Mouse (Mus musculus) intestine, postnatal 0 days (tissue): ENCODE measurements around the gene Dand5. TPM values are rescaled to one million over a fixed set of nuclear protein-coding genes. Genes with fewer than 3 reads are reported as not detected.

ENCODE experiments used
- ATAC-seq: fragments of 200-750 bp; cut with Nextera tagmentation; 2 replicates; pipeline ENCODE4 v1.8.0; 2017; ENCODE audit warnings: mild to moderate bottlenecking, moderate TSS enrichment, moderate library complexity
- H3K27ac ChIP-seq: fragments of 300-500 bp; sonication (generic); 2 replicates; pipeline ENCODE4 v1.5.1; 2014; ENCODE audit warnings: mild to moderate bottlenecking, low read depth, low read length, moderate library complexity
- H3K27me3 ChIP-seq: fragments of 300-500 bp; sonication (generic); replicated peaks from 2 replicates; pipeline ENCODE4 v1.6.1; 2014; ENCODE audit warnings: low read length, mixed read lengths; ENCODE audit not compliant: control insufficient read depth, insufficient read depth
- H3K36me3 ChIP-seq: fragments of 300-500 bp; sonication (generic); 2 replicates; pipeline ENCODE4 v1.6.1; 2014; ENCODE audit warnings: mild to moderate bottlenecking, moderate library complexity; ENCODE audit not compliant: control insufficient read depth, insufficient read depth
- H3K4me1 ChIP-seq: fragments of 300-500 bp; sonication (generic); replicated peaks from 2 replicates; pipeline ENCODE4 v1.6.1; 2014; ENCODE audit warnings: antibody characterized with exemption, low read length, mixed read lengths; ENCODE audit not compliant: control insufficient read depth, insufficient read depth
- H3K4me2 ChIP-seq: fragments of 300-500 bp; sonication (generic); replicated peaks from 2 replicates; pipeline ENCODE4 v1.6.1; 2014; ENCODE audit warnings: low read depth, mild to moderate bottlenecking, moderate library complexity
- H3K4me3 ChIP-seq: fragments of 300-500 bp; sonication (generic); 2 replicates; pipeline ENCODE4 v1.5.1; 2014; ENCODE audit warnings: low read depth, low read length
- H3K9ac ChIP-seq: fragments of 300-500 bp; sonication (generic); 2 replicates; pipeline ENCODE4 v1.6.1; 2014; ENCODE audit warnings: mild to moderate bottlenecking, low read depth, low read length
- H3K9me3 ChIP-seq: fragments of 300-500 bp; sonication (generic); 2 replicates; pipeline ENCODE4 v1.6.1; 2016; ENCODE audit warnings: mixed run types; ENCODE audit not compliant: control insufficient read depth
- CTCF ChIP-seq: sonication (generic); IDR thresholded peaks from 2 replicates; pipeline ENCODE4 v1.5.1; 2016; ENCODE audit warnings: low read depth, mild to moderate bottlenecking, control low read depth, antibody characterized with exemption, moderate library complexity
- WGBS: fragments of 180-500 bp; shearing (Covaris S2); extraction: QIAGEN DNeasy Blood & Tissue Kit; methylation state at CpG from one replicate; pipeline ENCODE4 v1.1.7; 2014; 5-methylcytosine and 5-hydroxymethylcytosine counted together
- polyA plus RNA-seq: library from polyadenylated mRNA; unstranded; fragments of >200 nt; fragmentation: Nextera tagmentation; extraction: Ambion mirVana; gene quantifications from 2 replicates; pipeline ENCODE4 v1.2.1, GENCODE M21; 2015

Dand5 gene
- polyA plus RNA-seq, 1 experiment from 2014 or later = 2.2 TPM

- Histone ChIP-seq H3K4me1 (no peaks in the 10 kb centered on the region), H3K4me2 (no peak overlapping the region), H3K9ac (no peak overlapping the region), H3K4me3 (no peak overlapping the region), H3K9me3 (0 out of 2 replicates have a peak, but pooled peaks cover 5% of the 10 kb centered on the region), H3K27me3 (peaks cover 39% of the 10 kb centered on the region), H3K36me3 (no peaks in the 10 kb centered on the region), H3K27ac (no peak overlapping the region)
- no peak for ATAC-seq
- WGBS = 96% methylated on average over 5 of the region's 5 CpGs
- 0 out of 2 replicates have a peak, but pooled peaks have one; percentile 13 for TF ChIP-seq CTCF
Measured at GRCm38 (mm10) chr8:84806031-84806430, 16.6 kb downstream of the Dand5 start.

GRCm38 (mm10) chr8:84799999-84800831 lies 22.4 kb downstream of the Dand5 start, which contains the start of gene Nfix:
Gene Nfix, minus strand, starts transcription at chr8:84800344.
- H3K9ac ChIP-seq = peak within 1 kb of the TSS; percentile 78
- TF ChIP-seq CTCF = 0 out of 2 replicates have a peak, but pooled peaks have one; percentile 3
- H3K36me3 ChIP-seq = 0 out of 2 replicates have a peak, but pooled peaks cover 5% of the 10 kb centered on the region
- no peaks in the 10 kb centered on the region for H3K4me1 ChIP-seq
- peak within 1 kb of the TSS; percentile 98 for H3K4me2 ChIP-seq
- ATAC-seq = peak; percentile 31; the same call in 1 of the 2 replicates
- H3K27me3 ChIP-seq = peaks cover 52% of the 10 kb centered on the region
- H3K27ac ChIP-seq = peak within 1 kb of the TSS; percentile 66
- peak within 1 kb of the TSS; percentile 65 for H3K4me3 ChIP-seq
- H3K9me3 ChIP-seq = no peaks in the 10 kb centered on the region
- under 1% methylated on average over 68 of the region's 125 CpGs for WGBS

- Histone ChIP-seq H3K27ac (peak overlapping the region; percentile 66), H3K4me1 (no peaks in the 10 kb centered on the region), H3K9ac (peak overlapping the region; percentile 78), H3K36me3 (0 out of 2 replicates have a peak, but pooled peaks cover 5% of the 10 kb centered on the region), H3K27me3 (peaks cover 46% of the 10 kb centered on the region), H3K9me3 (no peaks in the 10 kb centered on the region), H3K4me3 (peak overlapping the region; percentile 65), H3K4me2 (peak overlapping the region; percentile 98)
- 1% methylated on average over 84 of the region's 108 CpGs for WGBS
- TF ChIP-seq CTCF = peak; percentile 15; the same call in 1 of the 2 replicates
- no peak for ATAC-seq
Measured at GRCm38 (mm10) chr8:84799136-84799931, 23.3 kb downstream of the Dand5 start.

GRCm38 (mm10) chr8:84798446-84799135 lies 24.0 kb downstream of the Dand5 start:
- 57% methylated on average over 10 of the region's 10 CpGs for WGBS
- H3K36me3 ChIP-seq = 0 out of 2 replicates have a peak, but pooled peaks cover 5% of the 10 kb centered on the region
- no peak for ATAC-seq
- no peak for TF ChIP-seq CTCF
- H3K4me2 ChIP-seq = peak overlapping the region; percentile 98
- H3K27me3 ChIP-seq = peaks cover 41% of the 10 kb centered on the region
- H3K9me3 ChIP-seq = no peaks in the 10 kb centered on the region
- no peaks in the 10 kb centered on the region for H3K4me1 ChIP-seq
- H3K4me3 ChIP-seq = peak overlapping the region; percentile 65
- no peak overlapping the region for H3K27ac ChIP-seq
- peak overlapping the region; percentile 78 for H3K9ac ChIP-seq

- peak overlapping the region; percentile 98 for H3K4me2 ChIP-seq
- no peaks in the 10 kb centered on the region for H3K4me1 ChIP-seq
- no peak overlapping the region for H3K9ac ChIP-seq
- no peak for ATAC-seq
- no peak overlapping the region for H3K27ac ChIP-seq
- H3K36me3 ChIP-seq = 0 out of 2 replicates have a peak, but pooled peaks cover 5% of the 10 kb centered on the region
- no peak overlapping the region for H3K4me3 ChIP-seq
- 68% methylated on average over 6 of the region's 6 CpGs for WGBS
- H3K9me3 ChIP-seq = no peaks in the 10 kb centered on the region
- no peak for TF ChIP-seq CTCF
- H3K27me3 ChIP-seq = peaks cover 41% of the 10 kb centered on the region
Measured at GRCm38 (mm10) chr8:84797971-84798370, 24.7 kb downstream of the Dand5 start.
